Comparison of ENCODE assay signal across 9 mouse cellular contexts in the genomic region with DNA sequence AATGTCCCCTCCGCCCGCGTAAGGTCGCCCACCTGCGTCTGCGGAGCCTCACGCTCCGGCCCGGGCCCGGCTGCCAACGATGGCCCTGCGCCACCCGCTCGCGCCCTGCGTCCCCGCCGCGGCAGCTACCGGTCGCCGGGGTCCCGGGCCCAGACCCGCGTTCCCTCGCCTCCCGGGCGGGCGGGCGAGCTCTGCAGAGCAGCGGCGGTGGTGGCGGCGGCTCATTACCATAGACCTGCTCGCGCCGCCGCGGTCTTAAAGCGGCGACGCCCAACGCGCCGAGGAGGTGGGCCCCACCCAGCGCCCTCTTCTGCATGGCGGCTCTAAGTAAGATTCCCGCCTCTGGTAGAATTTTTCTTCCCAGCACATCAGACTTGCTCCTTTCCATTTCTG. TPM values are rescaled to one million over a fixed set of nuclear protein-coding genes. Genes with fewer than 3 reads are reported as not detected.
A peak's percentile ranks its signal among the peaks of the same experiment; 100 is the strongest.
DNase-seq lines count a peak whose midpoint lies in the region; ATAC-seq lines count a peak whose summit lies in the region.
"Had no signal": no experiment of that assay in that cellular context is flagged by ENCODE, and none has a peak within 500 bp of the region (broad histone marks: within the 10 kb centered on the region; RNA-seq: fewer than 3 reads in every experiment).

No protein-coding gene starts in this region.

- H3K4me3 ChIP-seq in hindbrain, embryonic 16.5 days (ENCODE audit: low read length): peak overlapping the region; percentile 82

- H3K27me3 ChIP-seq in hindbrain, embryonic 16.5 days (replicated peaks; ENCODE audit: control insufficient read depth, insufficient read depth, low read length): no peaks in the 10 kb centered on the region; the same call in 1 of the 2 replicates

- peak; percentile 85 for DNase-seq in adrenal gland, postnatal 10 days
- DNase-seq in gastrocnemius, adult 8-10 months (ENCODE audit: low spot score in 2 of 2): peak; percentile 32 to 50
- DNase-seq in left cerebral cortex, adult 18-20 months (ENCODE audit: low spot score in 2 of 2): peak; percentile 80 to 90
- peak; percentile 81 for DNase-seq in lung, postnatal 36 days
- peak; percentile 78 to 86 for DNase-seq in right cerebral cortex, adult 2 months (ENCODE audit: low spot score in 2 of 2)
- peak; percentile 64 for DNase-seq in urinary bladder, adult 2 months (ENCODE audit: low spot score)

- under 1% methylated on average over 48 of the region's 48 CpGs for WGBS in hindbrain, embryonic 16.5 days

- no peaks in the 10 kb centered on the region; the same call in 1 of the 2 replicates for H3K9me3 ChIP-seq in hindbrain, embryonic 16.5 days (ENCODE audit: control insufficient read depth, low read length)

- ATAC-seq in common myeloid progenitor, adult 5-6 weeks (replicated peaks; ENCODE audit: low read depth, poor library complexity, severe bottlenecking): peak; percentile 89
- peak; percentile 83 for ATAC-seq in hindbrain, embryonic 16.5 days

- H3K9ac ChIP-seq in hindbrain, embryonic 16.5 days (ENCODE audit: low read depth, low read length): peak overlapping the region; percentile 96

- H3K4me1 ChIP-seq in hindbrain, embryonic 16.5 days (ENCODE audit: control insufficient read depth, insufficient read depth, low read depth, low read length): peaks cover 30% of the 10 kb centered on the region

- H3K4me2 ChIP-seq in hindbrain, embryonic 16.5 days (ENCODE audit: low read length): peak overlapping the region; percentile 91

- peaks cover 21% of the 10 kb centered on the region for H3K36me3 ChIP-seq in hindbrain, embryonic 16.5 days (ENCODE audit: control insufficient read depth, insufficient read depth, low read length)

- peak overlapping the region; percentile 91 for H3K27ac ChIP-seq in hindbrain, embryonic 16.5 days (ENCODE audit: low read depth, low read length)
- H3K27ac ChIP-seq: macrophage had no signal

RNA-seq across cellular contexts. Expression of a gene that starts 0.5 kb away (rescaled TPM):
- 10 to 100 TPM; 11.1 to 12.1 TPM for total RNA-seq in adrenal gland, postnatal 10 days (2021)
- total RNA-seq in common myeloid progenitor, adult 5-6 weeks (2017): 0.24 and 2.7 TPM in 2 replicates
- 10 to 100 TPM in 2 of 4 experiments, 1 to 10 TPM in 2; 8.9 to 12.5 (median 9.6) TPM for total RNA-seq in gastrocnemius, adult 8-10 months (2022)
- polyA plus RNA-seq in hindbrain, embryonic 16.5 days (2015; fragmentation: Nextera tagmentation; extraction: Ambion mirVana): 34.5 and 34.7 TPM in 2 replicates
- 100 to 1,000 TPM; 148 to 155 TPM for total RNA-seq in left cerebral cortex, adult 18-20 months (2021)
- polyA plus RNA-seq in urinary bladder, adult 2 months (2012; rRNA removed): 4.6 and 7.2 TPM in 2 replicates
- polyA plus RNA-seq: macrophage had no signal

RNA-seq across cellular contexts. Expression of a gene that starts 29.2 kb away (rescaled TPM):
- total RNA-seq in adrenal gland, postnatal 10 days (2021): 100 to 1,000 TPM; 146 to 152 TPM
- 291 and 329 TPM in 2 replicates for total RNA-seq in common myeloid progenitor, adult 5-6 weeks (2017)
- total RNA-seq in gastrocnemius, adult 8-10 months (2022): 100 to 1,000 TPM; 106 to 124 (median 111) TPM
- 216 and 224 TPM in 2 replicates for polyA plus RNA-seq in hindbrain, embryonic 16.5 days (2015; fragmentation: Nextera tagmentation; extraction: Ambion mirVana)
- total RNA-seq in left cerebral cortex, adult 18-20 months (2021): 100 to 1,000 TPM; 244 to 258 TPM
- 64.1 and 86.7 TPM in 2 replicates for polyA plus RNA-seq in urinary bladder, adult 2 months (2012; rRNA removed)

RNA-seq across cellular contexts. Expression of a gene that starts 32.2 kb away (rescaled TPM):
- 1 to 10 TPM; 6.0 to 6.4 TPM for total RNA-seq in adrenal gland, postnatal 10 days (2021)
- 29.3 and 31.6 TPM in 2 replicates for total RNA-seq in common myeloid progenitor, adult 5-6 weeks (2017)
- not detected for total RNA-seq in gastrocnemius, adult 8-10 months (2022)
- polyA plus RNA-seq in hindbrain, embryonic 16.5 days (2015; fragmentation: Nextera tagmentation; extraction: Ambion mirVana): 10.8 and 11.1 TPM in 2 replicates
- 10 to 100 TPM; 17.8 to 18.1 TPM for total RNA-seq in left cerebral cortex, adult 18-20 months (2021)
- polyA plus RNA-seq in urinary bladder, adult 2 months (2012; rRNA removed): 4.0 and 4.4 TPM in 2 replicates

RNA-seq across cellular contexts. Expression of a gene that starts 51.1 kb away (rescaled TPM):
- not detected for total RNA-seq in adrenal gland, postnatal 10 days (2021)
- not detected in 2 replicates for total RNA-seq in common myeloid progenitor, adult 5-6 weeks (2017)
- total RNA-seq in gastrocnemius, adult 8-10 months (2022): not detected
- 0.11 TPM in 1 of 2 replicates, not detected in the other for polyA plus RNA-seq in hindbrain, embryonic 16.5 days (2015; fragmentation: Nextera tagmentation; extraction: Ambion mirVana)
- under 1 TPM; 0.26 to 0.49 TPM for total RNA-seq in left cerebral cortex, adult 18-20 months (2021)
- polyA plus RNA-seq in urinary bladder, adult 2 months (2012; rRNA removed): not detected in 2 replicates
- polyA plus RNA-seq: macrophage had no signal

Comparison
In these comparisons a context has a peak if more than half of its experiments do, and no peak if none do; other contexts are left out.
1. Peak in every context shown above with its lines: DNase-seq, ATAC-seq, H3K4me3 ChIP-seq and H3K27ac ChIP-seq.
2. RNA of a gene that starts 0.5 kb away (total RNA-seq): 148 to 155 TPM in left cerebral cortex, adult 18-20 months; 11.1 to 12.1 TPM in adrenal gland, postnatal 10 days, 8.9 to 12.5 TPM in gastrocnemius, adult 8-10 months and 0.24 to 2.7 TPM in common myeloid progenitor, adult 5-6 weeks; every median in the first group is over 10 times any median in the second.
3. RNA of a gene that starts 32.2 kb away (total RNA-seq): 29.3 to 31.6 TPM in common myeloid progenitor, adult 5-6 weeks, 17.8 to 18.1 TPM in left cerebral cortex, adult 18-20 months and 6.0 to 6.4 TPM in adrenal gland, postnatal 10 days; not detected in gastrocnemius, adult 8-10 months; every median in the first group is over 4 times any median in the second.